Mouse (Mus musculus) forebrain, embryonic 16.5 days (tissue): ENCODE data around the gene Atf4. TPM values are rescaled to one million over a fixed set of nuclear protein-coding genes. Genes with fewer than 3 reads are reported as not detected.

Experiments used
- ATAC-seq: fragments of 200-750 bp; cut with Nextera tagmentation; 2 replicates; pipeline ENCODE4 v1.8.0; 2017; ENCODE audit warnings: mild to moderate bottlenecking, moderate library complexity
- H3K27ac ChIP-seq: fragments of 300-500 bp; sonication (generic); 2 replicates; pipeline ENCODE4 v1.5.1; 2014; ENCODE audit warnings: low read length, control low read depth
- H3K27me3 ChIP-seq: fragments of 300-500 bp; sonication (generic); replicated peaks from 2 replicates; pipeline ENCODE4 v1.6.1; 2014; ENCODE audit warnings: low read length; ENCODE audit not compliant: control insufficient read depth, insufficient read depth
- H3K36me3 ChIP-seq: fragments of 300-500 bp; sonication (generic); 2 replicates; pipeline ENCODE4 v1.6.1; 2014; ENCODE audit not compliant: control insufficient read depth, insufficient read depth
- H3K4me1 ChIP-seq: fragments of 300-500 bp; sonication (generic); replicated peaks from 2 replicates; pipeline ENCODE4 v1.6.1; 2014; ENCODE audit warnings: low read length; ENCODE audit not compliant: control insufficient read depth, insufficient read depth
- H3K4me2 ChIP-seq: fragments of 300-500 bp; sonication (generic); 2 replicates; pipeline ENCODE4 v1.6.1; 2014; ENCODE audit warnings: mild to moderate bottlenecking, low read length, control low read depth
- H3K4me3 ChIP-seq: fragments of 300-500 bp; sonication (generic); replicated peaks from 2 replicates; pipeline ENCODE4 v1.5.1; 2014; ENCODE audit warnings: mild to moderate bottlenecking, low read length, control low read depth
- H3K9ac ChIP-seq: fragments of 300-500 bp; sonication (generic); replicated peaks from 2 replicates; pipeline ENCODE4 v1.6.1; 2014; ENCODE audit warnings: low read depth, low read length, control low read depth
- H3K9me3 ChIP-seq: fragments of 300-500 bp; sonication (generic); 2 replicates; pipeline ENCODE4 v1.6.1; 2016; ENCODE audit warnings: low read length; ENCODE audit not compliant: control insufficient read depth
- WGBS: fragments of 180-500 bp; shearing (Covaris S2); extraction: QIAGEN DNeasy Blood & Tissue Kit; methylation state at CpG from one replicate; pipeline ENCODE4 v1.1.7; 2014; 5-methylcytosine and 5-hydroxymethylcytosine counted together
- polyA plus RNA-seq: library from polyadenylated mRNA; unstranded; fragments of >200 nt; fragmentation: Nextera tagmentation; extraction: Ambion mirVana; gene quantifications from 2 replicates; pipeline ENCODE4 v1.2.1, GENCODE M21; 2015

Atf4 gene
- polyA plus RNA-seq, 1 experiment from 2014 or later = 139 TPM

GRCm38 (mm10) chr15:80233733-80234509, 21.1 kb upstream of the Atf4 start, which contains the start of gene Mief1:
Gene Mief1, plus strand, starts transcription at chr15:80234018.
- peak; percentile 96 for ATAC-seq
- Histone ChIP-seq H3K9ac (peak within 1 kb of the TSS; percentile 79), H3K4me3 (peak within 1 kb of the TSS; percentile 89), H3K36me3 (peaks cover 9% of the 10 kb centered on the region; the same call in 1 of the 2 replicates), H3K27me3 (no peaks in the 10 kb centered on the region), H3K27ac (peak within 1 kb of the TSS; percentile 87), H3K4me2 (peak within 1 kb of the TSS; percentile 91), H3K4me1 (peaks cover 8% of the 10 kb centered on the region), H3K9me3 (no peaks in the 10 kb centered on the region)
- WGBS = under 1% methylated on average over 63 of the region's 67 CpGs

- Histone ChIP-seq H3K4me3 (peak within 1 kb of the TSS; percentile 89), H3K4me1 (peaks cover 8% of the 10 kb centered on the region), H3K27ac (no peak within 1 kb of the TSS), H3K9ac (peak within 1 kb of the TSS; percentile 79), H3K4me2 (peak within 1 kb of the TSS; percentile 91), H3K27me3 (no peaks in the 10 kb centered on the region), H3K9me3 (no peaks in the 10 kb centered on the region), H3K36me3 (peaks cover 10% of the 10 kb centered on the region; the same call in 1 of the 2 replicates)
- no peak for ATAC-seq
- 96% methylated on average over 9 of the region's 9 CpGs for WGBS
Measured at GRCm38 (mm10) chr15:80235535-80235934, 19.4 kb upstream of the Atf4 start, which contains the start of gene AC140267.1. Gene AC140267.1, plus strand, starts transcription at chr15:80235835.

- no peak for ATAC-seq
- 97% methylated on average over 12 of the region's 12 CpGs for WGBS
- no peaks in the 10 kb centered on the region for H3K9me3 ChIP-seq
Measured at GRCm38 (mm10) chr15:80248135-80248534, 6.8 kb upstream of the Atf4 start.

GRCm38 (mm10) chr15:80248596-80248995, 6.4 kb upstream of the Atf4 start:
- 95% methylated on average over 1 of the region's 1 CpGs for WGBS
- Histone ChIP-seq H3K4me1 (no peaks in the 10 kb centered on the region), H3K27me3 (no peaks in the 10 kb centered on the region), H3K9me3 (no peaks in the 10 kb centered on the region), H3K4me3 (no peak overlapping the region), H3K9ac (no peak overlapping the region), H3K27ac (no peak overlapping the region), H3K36me3 (peaks cover 24% of the 10 kb centered on the region), H3K4me2 (no peak overlapping the region)
- ATAC-seq = no peak

More at GRCm38 (mm10) chr15:80248135-80248534, 6.8 kb upstream of the Atf4 start:
- Histone ChIP-seq H3K27ac (no peak overlapping the region), H3K4me3 (no peak overlapping the region), H3K4me2 (no peak overlapping the region), H3K9ac (no peak overlapping the region), H3K27me3 (no peaks in the 10 kb centered on the region), H3K4me1 (no peaks in the 10 kb centered on the region), H3K36me3 (peaks cover 25% of the 10 kb centered on the region)

- no peak overlapping the region for H3K9ac ChIP-seq
- ATAC-seq = no peak
- WGBS = 95% methylated on average over 10 of the region's 10 CpGs
- peaks cover 24% of the 10 kb centered on the region for H3K36me3 ChIP-seq
- H3K9me3 ChIP-seq = no peaks in the 10 kb centered on the region
- peaks cover 8% of the 10 kb centered on the region for H3K4me1 ChIP-seq
- no peak overlapping the region for H3K4me3 ChIP-seq
- H3K27me3 ChIP-seq = no peaks in the 10 kb centered on the region
- no peak overlapping the region for H3K27ac ChIP-seq
- H3K4me2 ChIP-seq = no peak overlapping the region
Measured at GRCm38 (mm10) chr15:80249672-80250071, 5.3 kb upstream of the Atf4 start.

- H3K27ac ChIP-seq = no peak overlapping the region
- no peak overlapping the region for H3K9ac ChIP-seq
- H3K4me2 ChIP-seq = no peak overlapping the region
- H3K4me1 ChIP-seq = peaks cover 8% of the 10 kb centered on the region
- H3K9me3 ChIP-seq = no peaks in the 10 kb centered on the region
- 92% methylated on average over 6 of the region's 6 CpGs for WGBS
- H3K36me3 ChIP-seq = peaks cover 24% of the 10 kb centered on the region
- H3K4me3 ChIP-seq = no peak overlapping the region
- no peak for ATAC-seq
- no peaks in the 10 kb centered on the region for H3K27me3 ChIP-seq
Measured at GRCm38 (mm10) chr15:80250586-80250985, 4.4 kb upstream of the Atf4 start.

GRCm38 (mm10) chr15:80253530-80253929, 1.5 kb upstream of the Atf4 start:
- WGBS = 29% methylated on average over 2 of the region's 2 CpGs
- peaks cover 22% of the 10 kb centered on the region for H3K36me3 ChIP-seq
- H3K9ac ChIP-seq = no peak overlapping the region
- no peak for ATAC-seq
- no peak overlapping the region for H3K4me2 ChIP-seq
- H3K9me3 ChIP-seq = no peaks in the 10 kb centered on the region
- H3K27ac ChIP-seq = no peak overlapping the region; the same call in 1 of the 2 replicates
- H3K4me1 ChIP-seq = peaks cover 31% of the 10 kb centered on the region
- H3K27me3 ChIP-seq = no peaks in the 10 kb centered on the region
- H3K4me3 ChIP-seq = no peak overlapping the region

- Histone ChIP-seq H3K4me3 (peak overlapping the region; percentile 100), H3K9me3 (no peaks in the 10 kb centered on the region), H3K4me1 (peaks cover 31% of the 10 kb centered on the region), H3K36me3 (peaks cover 17% of the 10 kb centered on the region), H3K27ac (peak overlapping the region; percentile 99), H3K4me2 (peak overlapping the region; percentile 81), H3K27me3 (no peaks in the 10 kb centered on the region), H3K9ac (peak overlapping the region; percentile 72)
- ATAC-seq = no peak
- WGBS = 51% methylated on average over 6 of the region's 6 CpGs
Measured at GRCm38 (mm10) chr15:80254207-80254606, 777 bp upstream of the Atf4 start.

- Histone ChIP-seq H3K4me1 (peaks cover 31% of the 10 kb centered on the region), H3K27me3 (no peaks in the 10 kb centered on the region), H3K36me3 (peaks cover 14% of the 10 kb centered on the region), H3K4me3 (peak overlapping the region; percentile 100), H3K4me2 (peak overlapping the region; percentile 81), H3K9me3 (no peaks in the 10 kb centered on the region), H3K9ac (peak overlapping the region; percentile 100), H3K27ac (peak overlapping the region; percentile 99)
- peak; percentile 15; the same call in 1 of the 2 replicates for ATAC-seq
- under 1% methylated on average over 51 of the region's 51 CpGs for WGBS
Measured at GRCm38 (mm10) chr15:80255646-80256121, 700 bp downstream of the Atf4 start.
